Mouse (Mus musculus): ENCODE measurements around the gene Ttc16.

The Ttc16 gene

DNA sequence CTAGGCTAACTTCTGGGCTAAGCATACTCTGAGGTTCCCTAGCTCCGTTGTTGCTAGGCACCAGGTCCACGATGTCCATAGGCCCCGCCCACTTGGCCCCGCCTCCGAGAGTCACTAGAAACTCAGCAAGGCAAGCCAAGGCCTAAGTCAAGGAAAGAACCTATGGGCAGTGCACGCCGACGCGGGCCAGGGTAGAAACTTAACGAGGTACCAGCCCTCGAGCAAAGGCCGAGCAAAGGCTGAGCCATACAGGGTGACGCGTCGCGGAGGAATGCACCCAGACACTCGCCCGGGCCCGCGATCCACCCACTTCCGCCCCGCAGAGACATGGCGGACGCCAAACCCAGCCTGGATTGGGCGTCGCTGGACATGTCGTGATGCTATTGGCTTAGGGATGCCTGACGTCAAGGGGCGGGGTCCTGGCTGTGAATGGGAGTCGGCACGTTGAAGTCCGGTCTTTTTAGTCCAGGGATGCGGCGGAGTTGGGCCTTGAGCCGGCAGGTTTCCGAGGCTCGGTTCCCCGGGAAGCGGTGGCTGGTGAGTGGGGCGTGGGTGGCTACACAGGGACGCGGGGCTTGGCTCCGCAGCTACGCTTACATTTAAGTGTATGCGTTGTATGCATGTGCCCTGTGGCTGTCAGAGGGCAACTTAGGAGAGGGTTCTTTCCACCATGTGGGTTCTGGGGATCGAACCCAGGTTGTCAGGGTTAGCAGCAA is at the start of gene Ttc16, which contains the start of gene Ptrh1:
Gene Ttc16, minus strand, starts transcription at position 275 of the 716 bp plus-strand sequence.
Gene Ptrh1, plus strand, starts transcription at position 428 of the 716 bp plus-strand sequence.
- peak; percentile 84 for DNase-seq (ENCODE audit: extremely low read depth, low read depth)

DNA sequence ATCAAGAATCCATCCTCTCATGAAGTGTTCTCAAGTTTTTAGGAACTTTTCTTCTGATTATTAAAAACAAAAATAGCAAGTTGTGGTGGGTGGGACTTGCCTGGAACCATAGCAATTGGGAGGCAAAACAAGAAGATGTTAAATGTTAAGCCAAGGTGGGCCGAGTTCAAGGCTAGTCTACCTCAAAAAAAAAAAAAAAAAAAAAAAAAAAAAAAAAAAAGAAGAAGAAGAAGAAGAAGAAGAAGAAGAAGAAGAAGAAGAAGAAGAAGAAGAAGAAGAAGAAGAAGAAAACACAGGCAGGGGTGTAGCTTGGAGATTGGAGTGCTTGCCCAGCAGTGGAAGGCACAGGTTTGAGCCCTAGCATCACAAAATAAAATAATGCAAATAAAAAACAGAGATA is 49.3 kb upstream of the Ttc16 start:
- no peak for DNase-seq (ENCODE audit: extremely low read depth, low read depth)

- DNase-seq (ENCODE audit: extremely low read depth, low read depth), result no peak
Measured at GRCm38 (mm10) chr2:32824181-32824580, 48.7 kb upstream of the Ttc16 start.

GRCm38 (mm10) chr2:32823579-32824154 is 48.2 kb upstream of the Ttc16 start:
- DNase-seq (ENCODE audit: extremely low read depth, low read depth), result no peak

DNA sequence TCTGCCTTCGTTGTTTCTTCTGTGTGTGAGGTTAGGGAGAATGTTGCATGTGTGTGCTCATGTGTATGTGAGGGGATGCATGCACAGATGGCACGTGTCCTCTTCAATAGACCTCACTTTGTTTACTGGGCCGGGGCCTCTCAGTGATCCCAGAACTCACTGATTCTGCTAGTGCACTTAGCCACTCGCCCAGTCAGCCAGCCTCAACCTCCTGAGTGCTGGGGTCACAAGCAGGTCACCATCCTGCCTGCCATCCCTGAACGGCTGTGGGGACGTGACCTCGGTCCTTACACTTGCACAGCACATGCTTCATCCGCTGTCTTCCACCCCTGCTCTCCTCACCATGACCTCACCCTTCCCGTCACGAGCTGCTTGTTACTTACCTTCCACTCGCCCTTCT is 47.7 kb upstream of the Ttc16 start:
- no peak for DNase-seq (ENCODE audit: extremely low read depth, low read depth)

GRCm38 (mm10) chr2:32822643-32823042 is 47.2 kb upstream of the Ttc16 start:
- DNase-seq (ENCODE audit: extremely low read depth, low read depth), result no peak

GRCm38 (mm10) chr2:32821041-32821802 is 45.8 kb upstream of the Ttc16 start:
- DNase-seq (ENCODE audit: extremely low read depth, low read depth), result peak; percentile 6

GRCm38 (mm10) chr2:32818208-32818607 is 42.8 kb upstream of the Ttc16 start:
- no peak for DNase-seq (ENCODE audit: extremely low read depth, low read depth)

- no peak for DNase-seq (ENCODE audit: extremely low read depth, low read depth)
Measured at GRCm38 (mm10) chr2:32817589-32817988, 42.2 kb upstream of the Ttc16 start.

- no peak for DNase-seq (ENCODE audit: extremely low read depth, low read depth)
Measured at GRCm38 (mm10) chr2:32816946-32817581, 41.6 kb upstream of the Ttc16 start.

DNA sequence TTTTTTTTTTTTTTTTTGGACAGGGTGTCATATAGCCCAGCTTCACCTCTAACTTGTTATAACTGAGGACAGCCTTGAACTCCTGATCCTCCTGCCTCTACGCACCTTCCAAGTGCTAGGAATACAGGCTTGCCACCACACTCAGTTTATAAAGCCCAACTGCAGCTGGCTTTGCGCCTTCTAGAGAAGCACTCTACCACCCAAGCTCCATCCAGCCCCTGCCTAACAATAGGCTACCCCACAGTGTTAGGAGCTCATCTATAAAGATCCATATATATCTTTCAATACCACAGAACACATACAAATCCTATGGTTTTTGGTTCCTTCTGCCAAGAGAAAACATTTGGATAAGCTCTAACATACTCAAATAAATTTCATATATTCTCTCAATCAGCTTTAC is 41.1 kb upstream of the Ttc16 start:
- no peak for DNase-seq (ENCODE audit: extremely low read depth, low read depth)

- no peak for DNase-seq (ENCODE audit: extremely low read depth, low read depth)
Measured at GRCm38 (mm10) chr2:32811959-32812358, 36.5 kb upstream of the Ttc16 start.

GRCm38 (mm10) chr2:32808816-32809566 is 33.6 kb upstream of the Ttc16 start:
- DNase-seq (ENCODE audit: extremely low read depth, low read depth), result no peak

DNA sequence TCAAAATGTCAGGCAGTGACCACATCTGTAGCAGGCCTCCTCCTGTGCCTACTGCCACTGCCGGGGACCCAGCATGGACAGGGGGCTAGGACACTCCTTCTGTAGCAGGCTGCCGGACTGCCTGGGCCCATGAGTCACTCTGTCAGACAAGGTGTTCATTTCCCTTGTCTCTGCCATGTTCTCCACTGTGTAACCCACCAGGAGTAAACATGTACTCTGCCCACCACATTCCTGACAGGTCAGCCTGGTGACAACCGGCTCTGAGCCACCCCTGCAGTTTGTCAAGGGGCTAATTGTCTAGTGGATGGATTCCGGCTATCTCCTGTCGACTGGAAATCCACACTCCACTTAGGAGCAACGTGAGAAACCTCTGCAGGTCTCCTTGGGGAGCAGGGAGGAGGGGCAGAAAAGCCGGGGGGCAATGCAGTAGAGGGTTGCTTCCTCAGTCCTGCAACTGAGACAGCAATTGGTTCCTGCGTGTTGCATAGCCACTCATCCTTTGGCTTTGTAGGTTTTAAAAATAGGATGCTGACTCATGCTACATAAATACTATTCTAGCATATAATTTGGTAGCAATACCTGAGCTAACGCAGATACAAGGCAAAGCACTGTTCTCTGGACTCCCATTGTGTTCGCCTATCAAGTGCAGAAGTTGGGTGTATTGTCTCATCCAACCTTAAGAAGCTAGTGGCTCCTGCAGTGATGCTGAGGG is 23.0 kb upstream of the Ttc16 start:
- no peak for DNase-seq (ENCODE audit: extremely low read depth, low read depth)

DNA sequence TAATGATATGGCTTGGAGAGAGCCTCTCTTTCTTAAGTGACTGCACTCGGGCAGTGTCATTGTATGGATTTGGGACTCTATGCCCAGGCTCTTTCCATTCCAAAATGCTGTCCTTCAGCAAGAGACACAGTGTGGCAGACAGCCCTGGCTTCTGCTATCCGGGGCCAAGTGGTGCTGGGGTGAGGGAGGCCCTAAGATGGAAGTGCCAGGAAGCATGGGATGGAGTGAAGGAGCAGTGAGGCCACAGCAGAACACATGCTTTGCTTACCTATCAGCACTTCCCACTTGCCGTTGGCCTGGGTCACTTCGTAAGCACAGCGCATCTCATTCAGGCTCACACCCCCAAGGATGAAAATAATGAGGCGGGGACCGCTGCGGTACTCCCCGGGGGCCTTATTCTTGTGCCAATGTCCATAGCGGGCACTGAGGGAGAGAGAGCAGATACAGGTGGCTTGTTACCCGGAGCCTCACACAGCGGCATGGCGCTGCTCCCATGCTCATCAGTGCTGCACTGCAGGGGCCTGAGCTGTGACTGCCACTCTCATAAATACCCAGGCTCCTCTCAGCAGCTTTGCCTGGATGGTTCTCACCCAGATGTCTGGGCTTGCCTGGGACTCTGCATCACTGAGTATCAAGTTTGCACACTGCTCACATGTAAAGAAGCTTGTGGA is 20.4 kb upstream of the Ttc16 start:
- no peak for DNase-seq (ENCODE audit: extremely low read depth, low read depth)

DNA sequence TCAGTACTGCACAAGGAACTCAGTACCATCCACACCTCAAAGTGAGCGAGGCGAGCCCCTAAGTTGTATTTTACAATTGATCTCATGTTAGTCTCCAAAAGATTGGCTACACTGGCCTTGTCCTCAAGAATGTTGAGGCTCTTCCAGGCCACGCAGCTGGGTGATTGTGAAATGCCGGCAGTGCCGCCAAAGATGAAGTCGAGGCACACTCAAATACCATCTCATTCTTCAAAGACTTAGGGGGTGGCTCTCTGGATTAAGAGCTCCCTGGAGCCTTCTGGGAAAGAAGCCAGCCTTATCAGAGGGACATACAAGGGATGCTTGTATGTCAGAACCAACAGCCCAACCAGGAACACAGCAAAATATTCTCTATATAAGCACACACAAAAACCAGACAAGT is 15.9 kb upstream of the Ttc16 start:
- no peak for DNase-seq (ENCODE audit: extremely low read depth, low read depth)

DNA sequence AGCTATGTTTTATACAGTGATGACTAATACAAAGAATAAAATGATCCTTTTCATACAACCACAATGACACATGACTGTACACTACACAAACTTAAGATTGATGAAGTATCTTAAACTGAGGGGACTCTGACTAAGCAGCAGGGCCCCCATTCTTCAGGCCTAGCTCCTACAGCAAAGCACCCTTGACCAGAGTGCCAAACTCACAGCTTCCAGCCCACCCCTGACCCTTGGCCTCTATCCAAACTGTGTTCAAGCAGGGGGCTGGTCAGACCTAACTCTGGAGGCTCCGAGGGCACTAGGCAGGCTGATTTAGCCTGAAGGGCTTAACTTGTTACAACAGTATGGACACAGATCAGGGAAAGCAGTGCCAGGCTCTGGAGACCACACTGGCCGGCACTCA is 13.1 kb upstream of the Ttc16 start:
- DNase-seq (ENCODE audit: extremely low read depth, low read depth), result no peak

DNA sequence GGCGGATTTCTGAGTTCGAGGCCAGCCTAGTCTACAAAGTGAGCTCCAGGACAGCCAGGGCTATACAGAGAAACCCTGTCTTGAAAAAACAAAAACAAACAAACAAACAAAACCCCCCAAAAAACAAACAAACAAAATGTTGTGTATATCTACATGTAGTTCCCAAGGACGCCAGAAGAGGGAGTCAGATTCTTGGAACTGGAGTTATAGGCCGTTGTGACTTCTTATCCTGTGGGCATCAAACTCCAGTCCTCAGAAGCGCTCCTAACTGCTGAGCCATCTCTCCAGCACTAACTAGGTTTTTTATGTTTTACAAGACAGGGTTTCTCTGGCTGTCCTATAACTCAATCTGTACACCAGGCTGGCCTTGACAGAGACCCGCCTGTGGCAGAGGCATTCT is 11.7 kb upstream of the Ttc16 start:
- no peak for DNase-seq (ENCODE audit: extremely low read depth, low read depth)

GRCm38 (mm10) chr2:32784048-32784681 is 8.7 kb upstream of the Ttc16 start, which contains the start of gene Cfap157:
TSS of gene Cfap157 (minus strand) at chr2:32784428.
- DNase-seq (ENCODE audit: extremely low read depth, low read depth), result no peak
